Mouse (Mus musculus) bone marrow macrophage, adult 2 months (primary cell): ENCODE data around the gene Fam193a. TPM values are rescaled to one million over a fixed set of nuclear protein-coding genes. Genes with fewer than 3 reads are reported as not detected.

ENCODE experiments used
- H3K27ac ChIP-seq: 2 replicates; pipeline ENCODE4 v1.5.1; 2012; ENCODE audit warnings: low read depth, low read length; ENCODE audit not compliant: insufficient read depth
- H3K4me1 ChIP-seq: 2 replicates; pipeline ENCODE4 v1.6.1; 2012; ENCODE audit warnings: low read length; ENCODE audit not compliant: control insufficient read depth, insufficient read depth
- H3K4me3 ChIP-seq: 2 replicates; pipeline ENCODE4 v1.5.1; 2012; ENCODE audit warnings: mild to moderate bottlenecking, low read length, moderate library complexity; ENCODE audit not compliant: insufficient read depth
- CTCF ChIP-seq: IDR thresholded peaks from 2 replicates; pipeline ENCODE4 v1.5.1; 2012; ENCODE audit warnings: low read depth, mild to moderate bottlenecking, low read length, moderate library complexity
- POLR2A ChIP-seq: IDR thresholded peaks from 2 replicates; pipeline ENCODE4 v1.6.1; 2012; ENCODE audit warnings: mild to moderate bottlenecking, low read depth, low read length, borderline replicate concordance
- polyA plus RNA-seq: library from polyadenylated mRNA; stranded (reverse); fragments of >200 nt; gene quantifications from 2 replicates; pipeline ENCODE4 v1.2.4, GENCODE M21; 2012; ENCODE audit not compliant: missing spikeins, insufficient read depth, insufficient read length

The Fam193a gene
- polyA plus RNA-seq, 1 experiment, result 21.9 TPM

GRCm38 (mm10) chr5:34487320-34488090, 117.8 kb downstream of the Fam193a start:
- Histone ChIP-seq H3K4me1 (peaks cover 19% of the 10 kb centered on the region), H3K27ac (peak overlapping the region; percentile 86), H3K4me3 (no peak overlapping the region)
- TF ChIP-seq POLR2A, result no peak
- TF ChIP-seq CTCF, result no peak

- Histone ChIP-seq H3K4me1 (peaks cover 19% of the 10 kb centered on the region), H3K27ac (no peak overlapping the region), H3K4me3 (no peak overlapping the region)
- TF ChIP-seq POLR2A (no peak), CTCF (no peak)
Measured at GRCm38 (mm10) chr5:34488741-34489417, 119.1 kb downstream of the Fam193a start.

GRCm38 (mm10) chr5:34489418-34489787, 119.7 kb downstream of the Fam193a start:
- TF ChIP-seq CTCF (no peak), POLR2A (no peak)
- peaks cover 19% of the 10 kb centered on the region for H3K4me1 ChIP-seq

GRCm38 (mm10) chr5:34496745-34497144, 127.0 kb downstream of the Fam193a start:
- Histone ChIP-seq H3K4me1 (peaks cover 21% of the 10 kb centered on the region), H3K4me3 (no peak overlapping the region), H3K27ac (no peak overlapping the region)
- TF ChIP-seq CTCF (no peak), POLR2A (no peak)

More at GRCm38 (mm10) chr5:34489418-34489787, 119.7 kb downstream of the Fam193a start:
- Histone ChIP-seq H3K27ac (no peak overlapping the region), H3K4me3 (no peak overlapping the region)

GRCm38 (mm10) chr5:34500886-34501285, 131.2 kb downstream of the Fam193a start:
- H3K4me1 ChIP-seq, result peaks cover 39% of the 10 kb centered on the region
- H3K27ac ChIP-seq, result peak overlapping the region; percentile 57

GRCm38 (mm10) chr5:34501588-34501987, 131.9 kb downstream of the Fam193a start:
- Histone ChIP-seq H3K27ac (peak overlapping the region; percentile 57), H3K4me3 (no peak overlapping the region), H3K4me1 (peaks cover 36% of the 10 kb centered on the region)
- TF ChIP-seq CTCF (no peak), POLR2A (no peak)

More at GRCm38 (mm10) chr5:34500886-34501285, 131.2 kb downstream of the Fam193a start:
- TF ChIP-seq POLR2A (no peak), CTCF (no peak)
- H3K4me3 ChIP-seq, result no peak overlapping the region

- Histone ChIP-seq H3K27ac (no peak overlapping the region), H3K4me3 (no peak overlapping the region), H3K4me1 (peaks cover 35% of the 10 kb centered on the region)
- no peak for TF ChIP-seq POLR2A
- no peak for TF ChIP-seq CTCF
Measured at GRCm38 (mm10) chr5:34502411-34502810, 132.7 kb downstream of the Fam193a start.

- no peak overlapping the region for H3K27ac ChIP-seq
- H3K4me3 ChIP-seq, result no peak overlapping the region
- H3K4me1 ChIP-seq, result peaks cover 35% of the 10 kb centered on the region
- no peak for TF ChIP-seq POLR2A
- TF ChIP-seq CTCF, result no peak
Measured at GRCm38 (mm10) chr5:34502821-34503220, 133.1 kb downstream of the Fam193a start.

- H3K4me3 ChIP-seq, result peak overlapping the region; percentile 17
- no peak overlapping the region for H3K27ac ChIP-seq
- H3K4me1 ChIP-seq, result peaks cover 21% of the 10 kb centered on the region
- no peak for TF ChIP-seq POLR2A
- no peak for TF ChIP-seq CTCF
Measured at GRCm38 (mm10) chr5:34512486-34512885, 142.8 kb downstream of the Fam193a start.
